Mouse (Mus musculus): ENCODE measurements at regions not wholly inside any gene's neighbourhood (a gene's known extent, or its start where the extent isn't known, plus 50 kb on each side); places are given as distances from the start of the nearest gene placed in this dataset.

DNA sequence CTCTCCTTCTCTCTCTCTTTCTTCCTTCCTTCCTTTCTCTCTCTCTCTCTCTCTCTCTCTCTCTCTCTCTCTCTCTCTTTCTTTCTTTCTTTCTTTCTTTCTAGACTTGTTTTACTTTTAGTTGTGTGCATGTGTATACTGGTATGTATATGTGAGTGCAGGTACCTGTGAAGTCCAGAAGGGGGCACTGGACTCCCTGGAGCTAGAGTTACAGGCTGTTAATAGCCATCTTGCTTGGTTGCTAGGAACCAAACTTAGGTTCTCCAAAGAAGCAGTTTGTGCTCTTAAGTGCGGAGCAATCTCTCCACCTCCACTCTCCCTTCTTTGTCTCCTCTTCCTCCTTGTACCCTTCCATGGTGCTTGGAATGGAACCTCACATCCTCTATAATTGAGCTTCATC lies 77.2 kb downstream of the Gm10604 start:
- DNase-seq (ENCODE audit: extremely low spot score in 1 of 2, low spot score in 1 of 2) = no peak

DNA sequence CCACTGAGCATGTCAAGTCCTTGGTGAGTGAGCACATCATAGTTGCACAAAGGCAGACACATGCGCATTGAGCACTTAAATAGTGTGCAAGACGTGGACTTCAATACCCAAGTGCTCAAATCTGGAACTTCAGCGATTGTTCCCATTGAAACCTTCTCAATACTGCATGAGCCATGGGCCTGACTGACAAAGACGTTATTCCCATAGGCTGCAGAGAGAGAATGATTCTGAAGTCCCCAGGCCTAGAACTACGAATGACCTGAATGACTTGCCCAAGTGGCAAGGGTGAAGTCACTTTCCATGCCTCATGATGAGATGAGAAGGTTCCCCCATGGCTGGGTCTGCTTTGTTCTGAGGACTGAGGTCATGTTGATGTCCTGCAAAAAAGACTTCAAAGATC lies 77.7 kb downstream of the Gm10604 start:
- DNase-seq (ENCODE audit: extremely low spot score in 1 of 2, low spot score in 1 of 2) = no peak

DNA sequence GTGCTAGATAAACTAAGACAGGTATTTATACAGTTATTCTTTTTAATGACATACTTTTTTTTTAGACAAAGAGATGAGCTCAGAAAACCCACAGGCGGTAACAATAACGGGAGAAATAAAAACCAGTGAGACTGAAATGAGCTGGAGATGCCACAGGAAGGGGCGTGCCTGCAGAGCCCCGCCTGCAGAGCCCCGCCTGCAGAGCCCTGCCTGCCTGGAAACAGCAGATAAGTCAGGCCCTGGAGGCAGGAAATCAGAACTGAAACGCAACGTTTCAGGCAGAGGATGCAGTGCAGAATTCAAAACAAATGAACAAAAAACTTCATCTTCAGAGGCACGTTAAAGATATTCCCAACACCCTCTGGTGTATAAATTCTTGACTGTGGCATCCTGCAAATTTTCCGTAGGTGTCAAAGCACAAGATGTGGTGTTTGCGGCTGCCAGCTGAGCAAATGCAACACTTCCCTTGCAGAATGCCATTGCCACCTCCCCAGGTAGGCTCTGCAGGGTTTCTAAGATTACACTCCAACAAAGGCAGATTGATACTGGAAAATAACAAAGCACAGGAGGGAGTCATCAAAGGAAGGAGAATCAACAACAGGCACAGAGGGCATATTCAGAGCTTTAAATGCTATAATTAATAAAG lies 81.0 kb downstream of the Gm10604 start:
- no peak for DNase-seq (ENCODE audit: extremely low spot score in 1 of 2, low spot score in 1 of 2)

DNA sequence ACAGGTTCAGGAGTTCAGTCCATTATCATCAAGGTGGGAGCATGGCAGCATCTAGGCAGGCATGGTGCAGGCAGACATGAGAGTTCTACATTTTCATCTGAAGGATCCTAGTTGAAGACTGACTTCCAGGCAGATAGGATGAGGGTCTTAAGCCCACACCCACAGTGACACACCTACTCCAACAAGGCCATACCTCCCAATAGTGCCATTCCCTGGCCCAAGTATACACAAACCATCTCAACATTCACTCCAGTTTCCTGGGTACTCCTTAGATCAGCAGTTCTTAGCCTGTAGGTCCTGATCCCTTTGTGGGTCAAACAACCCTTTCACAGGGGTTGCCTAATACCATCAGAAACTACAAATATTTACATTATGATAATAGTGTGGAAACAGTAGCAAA lies 83.8 kb downstream of the Gm10604 start:
- DNase-seq (ENCODE audit: extremely low spot score in 1 of 2, low spot score in 1 of 2) = no peak

DNA sequence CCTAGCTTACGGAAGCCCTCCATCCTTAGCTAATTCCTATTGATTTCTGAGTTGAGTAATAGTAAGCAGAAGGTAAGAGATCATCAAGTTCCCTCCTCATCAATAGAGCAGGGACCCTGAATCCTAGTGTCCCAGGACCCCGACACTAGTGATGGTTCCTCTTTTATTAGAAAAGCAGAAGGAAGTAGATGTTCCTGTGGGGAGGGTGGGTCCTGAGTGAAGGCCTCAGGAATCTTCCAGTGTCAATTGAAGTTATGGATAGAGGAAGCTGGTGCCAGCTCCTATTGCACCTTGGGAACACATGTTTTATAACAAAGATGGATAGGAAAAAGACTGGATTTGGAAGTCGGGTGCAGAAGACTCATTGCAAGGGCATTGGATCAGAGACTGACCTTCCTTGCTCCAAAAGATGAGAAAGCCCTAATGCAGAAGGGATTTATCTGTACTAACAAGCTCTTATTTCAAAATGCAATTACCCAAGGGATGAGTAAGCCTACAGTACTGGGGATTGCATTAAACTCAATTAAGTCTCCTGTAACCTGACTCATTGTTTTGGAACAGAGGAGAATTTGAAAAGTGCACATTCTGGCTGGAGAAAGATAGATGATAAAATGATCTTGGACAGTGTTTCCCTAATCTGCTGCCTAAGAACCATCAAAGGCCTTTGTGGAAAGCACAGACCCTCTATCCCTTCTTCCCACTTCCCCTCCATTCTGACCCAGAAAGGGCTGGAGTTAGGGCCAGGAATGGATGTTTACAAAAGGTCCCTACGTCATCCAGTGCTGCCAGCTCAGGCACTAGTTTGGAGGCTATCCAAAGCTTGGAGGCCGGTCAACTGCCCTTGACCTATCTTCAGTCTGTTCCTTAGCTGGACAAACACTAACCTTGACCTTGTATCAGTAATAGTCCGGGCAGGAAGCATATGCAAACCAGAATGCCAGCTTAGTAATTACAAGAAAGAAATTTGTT lies 84.9 kb downstream of the Gm10604 start:
- DNase-seq (ENCODE audit: extremely low spot score in 1 of 2, low spot score in 1 of 2) = no peak

DNA sequence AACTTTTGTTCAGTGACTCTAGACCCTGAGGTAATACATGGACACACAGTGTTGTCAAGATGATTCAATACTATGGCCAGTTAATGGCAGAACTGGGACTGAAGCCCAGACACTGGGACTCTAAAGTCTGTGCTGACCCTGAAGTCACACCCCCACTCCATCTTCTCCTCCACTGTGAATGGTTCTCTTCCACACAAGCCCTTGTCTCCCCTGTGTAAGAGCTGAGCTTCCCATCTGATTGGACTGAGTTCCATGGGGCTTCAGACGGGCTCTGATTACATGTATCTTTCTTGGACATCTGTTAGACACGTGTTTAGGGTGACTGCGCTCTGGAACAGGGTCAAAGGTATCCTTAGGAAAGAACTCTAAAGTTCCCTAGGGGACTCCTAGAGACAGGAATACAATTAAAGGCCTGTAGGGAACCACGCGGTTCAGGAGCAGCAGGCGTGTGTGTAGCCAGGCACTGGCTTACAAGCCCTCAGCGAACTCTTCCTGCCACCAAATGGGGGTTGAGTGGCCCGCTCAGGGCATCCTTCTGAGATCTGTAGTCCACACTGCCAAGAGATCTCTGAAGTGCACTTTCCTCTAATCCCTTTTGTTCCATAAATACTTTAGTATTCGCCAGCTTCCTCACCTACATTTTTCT lies 87.4 kb downstream of the Gm10604 start:
- DNase-seq (ENCODE audit: extremely low spot score in 1 of 2, low spot score in 1 of 2) = no peak

DNA sequence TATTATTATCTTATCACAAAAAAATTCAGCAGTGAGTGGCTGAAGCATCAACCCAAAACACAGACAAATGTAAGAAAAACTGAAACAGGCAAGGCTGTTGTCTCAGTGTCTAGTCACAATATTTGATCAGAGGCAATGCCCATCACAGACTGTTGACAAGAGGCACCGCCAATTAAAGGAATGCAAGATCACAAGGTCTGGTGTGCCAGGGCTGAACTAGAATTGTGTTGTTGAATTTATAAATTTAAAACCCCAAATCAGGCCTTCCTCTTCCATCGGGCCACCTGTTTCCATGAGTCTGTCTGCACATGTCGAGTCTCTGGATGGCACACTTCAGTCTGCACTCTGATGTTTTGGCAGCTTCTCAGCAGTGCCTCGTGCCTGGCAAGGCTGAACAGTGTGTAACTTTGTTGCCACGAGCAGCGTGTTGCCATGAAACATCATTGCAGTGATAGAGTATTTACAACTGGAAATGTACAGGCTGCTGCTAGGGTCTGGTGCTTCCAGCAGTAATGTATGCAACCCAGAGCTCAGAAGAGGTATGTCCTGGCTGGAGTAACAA lies 91.9 kb downstream of the Gm10604 start:
- DNase-seq (ENCODE audit: extremely low spot score in 1 of 2, low spot score in 1 of 2) = peak in 1 of 2 experiments; percentile 36

DNA sequence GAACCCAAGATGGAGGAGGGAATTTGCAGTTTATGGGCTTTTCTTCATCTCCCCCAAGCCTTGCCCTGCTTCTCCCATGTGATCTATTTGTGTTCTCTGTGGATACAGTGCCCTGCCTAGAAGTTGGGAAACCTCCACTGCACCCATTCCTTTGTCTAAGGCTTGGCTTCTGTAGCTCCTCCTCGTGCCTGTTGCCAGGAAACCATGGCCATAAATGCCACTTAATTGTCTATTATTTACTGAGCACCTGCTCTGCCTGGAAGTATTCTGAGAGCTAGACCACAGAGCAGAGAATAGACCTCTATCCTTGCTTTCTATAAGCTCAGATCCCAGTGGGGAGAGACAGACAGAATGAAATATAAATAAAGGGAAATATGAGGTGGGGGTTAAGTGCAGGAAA lies 93.7 kb downstream of the Gm10604 start:
- no peak for DNase-seq (ENCODE audit: extremely low spot score in 1 of 2, low spot score in 1 of 2)

DNA sequence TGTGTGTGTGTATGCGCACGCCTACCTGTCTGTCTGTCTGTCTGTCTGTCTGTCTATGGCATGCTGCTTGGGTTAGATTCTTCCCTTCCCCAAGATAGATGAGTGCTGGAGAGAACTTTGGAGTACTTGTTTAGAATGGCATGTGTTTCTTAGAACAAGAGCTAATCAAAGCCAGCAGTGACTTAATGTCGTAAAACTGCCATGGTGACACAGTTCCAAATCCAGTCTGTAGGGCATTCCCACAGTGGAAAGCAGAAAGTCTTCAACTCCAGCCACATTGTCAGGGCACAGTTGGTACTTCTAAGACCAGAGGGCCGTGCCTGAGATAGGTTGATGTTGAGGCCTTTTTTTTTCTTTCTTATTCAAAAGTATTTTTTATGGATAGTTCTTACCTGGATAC lies 95.6 kb downstream of the Gm10604 start:
- no peak for DNase-seq (ENCODE audit: extremely low spot score in 1 of 2, low spot score in 1 of 2)

DNA sequence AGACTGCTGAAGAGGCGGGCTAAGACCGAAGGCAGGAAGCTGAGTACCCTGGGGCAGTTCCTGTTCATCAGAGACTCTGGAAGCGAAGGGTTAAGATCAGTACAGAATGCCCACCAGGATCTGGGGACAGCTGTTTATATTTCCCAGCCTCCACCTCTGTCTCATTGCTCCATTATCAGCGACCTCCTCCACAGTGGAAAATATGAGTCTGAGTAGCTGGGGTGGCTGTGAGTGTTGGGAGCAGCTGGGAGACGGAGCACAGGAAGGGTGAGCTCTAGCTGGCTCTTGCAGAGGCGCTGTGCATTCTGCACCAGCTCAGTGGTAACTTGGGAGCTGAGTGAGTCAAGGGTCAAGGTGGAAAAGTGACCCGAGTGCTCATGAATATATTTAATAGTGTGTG lies 96.2 kb downstream of the Gm10604 start:
- DNase-seq (ENCODE audit: extremely low spot score in 1 of 2, low spot score in 1 of 2) = no peak

DNA sequence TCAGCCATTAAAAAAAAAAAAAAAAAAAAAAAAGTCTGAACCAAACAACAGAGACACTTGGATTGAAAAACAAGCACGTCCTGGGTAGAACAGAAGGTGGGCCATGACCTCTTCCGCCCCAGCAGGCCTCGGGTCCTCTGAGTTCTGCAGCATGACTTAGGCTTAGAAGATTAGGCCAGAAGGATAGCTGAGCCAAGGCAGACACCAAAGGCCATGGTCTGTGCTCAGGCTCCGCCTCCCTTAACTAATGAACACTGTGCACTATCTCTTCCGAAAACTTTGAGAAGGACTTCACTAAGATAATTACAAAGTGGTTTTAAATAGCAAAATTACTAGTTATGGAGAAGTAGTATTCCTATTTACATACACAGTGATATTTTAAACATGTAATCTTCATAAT lies 97.8 kb downstream of the Gm10604 start:
- no peak for DNase-seq (ENCODE audit: extremely low spot score in 1 of 2, low spot score in 1 of 2)

DNA sequence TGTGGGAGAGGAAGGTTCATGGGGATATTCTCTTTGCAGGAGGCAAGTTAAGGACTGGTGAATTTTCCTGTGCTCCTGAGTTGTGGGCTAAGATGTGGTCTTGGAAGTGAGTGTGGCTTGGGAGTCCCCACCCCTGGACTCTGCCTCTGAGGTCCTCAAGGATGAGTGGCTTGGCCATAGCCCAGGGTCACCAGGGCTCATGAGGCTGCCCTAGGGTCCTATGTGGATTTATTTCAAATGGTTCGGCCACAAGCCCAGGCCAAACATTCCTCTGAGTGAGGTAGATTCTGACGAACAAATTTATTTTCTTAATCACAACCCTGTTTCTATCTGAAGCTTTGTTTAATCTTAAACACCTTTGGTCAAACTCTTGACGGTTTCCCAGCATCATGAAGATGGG lies 98.4 kb downstream of the Gm10604 start:
- DNase-seq (ENCODE audit: extremely low spot score in 1 of 2, low spot score in 1 of 2) = no peak

DNA sequence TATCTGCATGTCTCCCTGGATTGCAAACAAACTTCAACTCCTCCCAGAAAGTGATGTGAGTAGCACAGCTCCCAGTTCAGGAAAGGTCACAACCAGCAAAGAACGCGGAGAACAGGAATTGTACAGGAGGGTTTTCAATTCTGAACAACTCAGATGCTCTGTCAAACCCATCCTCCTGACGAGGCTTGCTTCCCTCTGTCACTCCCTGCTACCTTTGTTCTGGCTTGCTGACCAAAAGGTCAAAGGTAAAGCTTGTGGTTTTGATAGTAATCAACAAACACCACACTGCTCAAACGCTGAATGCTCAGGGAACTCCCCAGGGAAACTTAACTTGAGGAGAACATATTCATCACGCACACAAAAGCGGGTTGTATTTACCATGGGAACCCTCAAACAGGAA lies 102.4 kb downstream of the Gm10604 start:
- no peak for DNase-seq (ENCODE audit: extremely low spot score in 1 of 2, low spot score in 1 of 2)

DNA sequence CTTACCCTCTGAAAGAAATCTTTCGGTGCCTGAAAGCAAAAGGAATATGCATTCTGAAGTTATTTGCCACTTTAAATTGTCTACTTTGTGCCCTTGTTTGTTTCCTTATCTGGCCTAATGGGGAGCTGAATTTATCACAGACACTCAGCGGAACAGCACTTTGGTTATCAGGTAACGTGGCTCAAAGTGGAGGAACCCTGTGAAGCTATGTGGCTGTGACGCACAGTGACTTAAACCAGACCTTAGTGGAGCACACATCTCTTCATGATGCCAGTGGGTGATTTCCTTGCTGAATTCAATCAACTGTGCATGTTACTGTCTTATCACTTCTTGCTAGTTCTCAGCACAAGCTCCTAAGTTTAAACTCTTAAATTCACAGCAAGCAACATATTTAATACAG lies 103.1 kb downstream of the Gm10604 start:
- no peak for DNase-seq (ENCODE audit: extremely low spot score in 1 of 2, low spot score in 1 of 2)

DNA sequence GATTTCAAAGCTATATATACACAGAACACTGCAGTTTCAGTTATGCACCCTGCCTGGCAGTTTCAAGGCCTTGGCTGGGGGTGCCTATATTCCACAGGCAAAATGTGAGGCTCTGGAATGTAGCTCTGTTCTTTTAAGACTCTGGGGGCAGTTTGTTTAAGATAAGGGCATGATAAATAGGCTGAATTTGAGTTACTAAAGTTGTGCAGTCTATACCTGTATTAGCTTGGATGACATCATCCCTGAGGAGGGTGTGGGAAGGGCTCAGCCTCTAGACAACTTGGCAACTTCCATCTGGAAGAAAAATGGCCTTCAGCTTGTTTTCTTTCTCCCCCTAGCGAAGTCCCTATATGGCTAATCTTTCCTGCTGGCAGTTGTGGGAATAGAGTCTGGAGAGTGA lies 105.1 kb downstream of the Gm10604 start:
- no peak for DNase-seq (ENCODE audit: extremely low spot score in 1 of 2, low spot score in 1 of 2)

DNA sequence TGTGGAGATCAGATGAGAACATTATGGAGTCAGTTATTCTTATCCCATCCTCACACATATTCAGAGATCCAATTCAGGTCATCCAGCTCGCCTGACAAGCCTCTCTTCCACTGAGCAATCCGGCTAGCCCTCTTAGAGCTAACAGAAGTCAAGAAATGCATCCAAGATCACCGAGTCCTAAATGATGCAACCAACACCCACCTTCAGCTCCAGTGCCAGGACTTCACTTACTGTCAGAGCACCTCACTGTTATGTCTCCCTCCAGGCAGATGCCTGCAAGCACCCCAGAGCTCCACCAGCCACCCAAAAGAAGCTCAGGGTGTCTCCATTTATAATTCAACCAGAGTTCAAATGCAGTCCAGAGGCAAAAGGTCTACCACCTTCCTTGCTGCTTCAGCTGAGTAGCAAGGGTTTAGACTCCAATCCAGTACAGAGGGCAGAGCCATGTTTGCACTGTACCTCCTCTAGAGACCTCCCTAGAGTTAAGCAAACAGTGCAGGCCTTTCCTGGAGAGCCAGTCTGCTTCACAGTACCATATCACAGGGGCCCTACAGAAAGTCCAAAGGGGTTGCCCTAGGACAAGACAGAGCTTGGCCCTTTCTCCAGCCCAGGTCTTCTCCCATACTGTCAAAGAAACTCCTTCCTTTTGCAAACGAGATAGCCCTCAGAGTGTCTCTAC lies 106.3 kb downstream of the Gm10604 start:
- no peak for DNase-seq (ENCODE audit: extremely low spot score in 1 of 2, low spot score in 1 of 2)

DNA sequence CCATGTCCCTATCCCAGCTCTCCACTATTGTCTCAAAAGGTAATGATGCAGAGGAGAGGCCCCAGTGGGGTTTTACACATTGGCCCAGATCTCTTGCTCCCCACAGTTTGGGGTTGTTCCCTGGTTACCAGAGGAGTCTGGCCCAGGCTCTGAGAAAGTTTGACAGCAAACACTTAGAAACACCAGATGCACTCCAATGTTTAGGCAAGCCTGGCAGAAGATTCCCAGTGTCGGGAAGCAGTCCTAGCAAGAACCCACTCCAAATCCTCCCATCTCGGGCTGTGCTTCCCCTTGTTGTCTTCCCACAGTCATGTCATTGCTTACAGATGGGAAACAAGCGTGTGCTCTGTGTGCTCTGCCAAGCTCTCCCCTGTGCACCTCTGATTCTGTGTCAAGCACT lies 109.0 kb downstream of the Gm10604 start:
- no peak for DNase-seq (ENCODE audit: extremely low spot score in 1 of 2, low spot score in 1 of 2)

DNA sequence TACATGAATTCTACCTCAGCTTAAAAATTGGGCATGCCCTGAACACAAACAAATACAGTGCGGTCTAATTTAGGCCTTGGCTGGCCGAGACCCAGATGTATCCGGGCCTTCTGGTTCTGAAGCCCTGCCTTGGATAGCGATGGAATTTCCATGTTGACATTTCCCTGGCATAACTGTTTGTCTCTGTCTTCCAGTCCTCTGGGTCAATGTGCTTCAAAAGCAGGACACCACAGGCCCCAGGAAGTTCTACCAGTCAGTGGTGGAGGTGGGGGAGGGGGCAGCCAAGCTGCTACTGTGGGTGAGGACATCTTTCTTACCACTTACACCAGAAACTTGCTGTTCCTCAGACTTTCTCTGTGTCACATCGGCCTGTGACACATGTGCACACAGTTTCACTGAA lies 111.3 kb downstream of the Gm10604 start:
- no peak for DNase-seq (ENCODE audit: extremely low spot score in 1 of 2, low spot score in 1 of 2)

DNA sequence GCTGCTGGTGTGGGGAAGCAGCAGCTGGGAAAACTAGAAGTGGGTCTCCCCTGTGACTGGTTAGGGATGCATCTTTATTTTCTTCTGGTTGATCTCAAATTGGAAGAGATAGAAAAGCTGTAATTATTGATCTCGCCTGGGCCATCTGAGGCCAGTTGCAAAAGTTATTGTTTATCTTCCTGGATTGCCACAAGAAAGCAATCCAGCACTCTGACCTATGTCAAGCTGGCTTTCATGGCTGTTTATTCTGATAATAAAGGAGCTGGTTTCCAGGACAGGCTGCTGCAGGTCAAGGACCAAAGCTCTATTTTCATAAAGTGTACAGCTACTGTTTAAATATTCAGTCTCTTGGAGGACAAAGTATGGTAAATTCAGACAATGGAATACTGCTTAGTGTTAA lies 112.5 kb downstream of the Gm10604 start:
- DNase-seq (ENCODE audit: extremely low spot score in 1 of 2, low spot score in 1 of 2) = no peak

Measured in layer of hippocampus, postnatal 25 days (tissue).